Mouse (Mus musculus): ENCODE measurements around the gene Atp2a1.
A peak's percentile ranks its signal among the peaks of the same experiment; 100 is the strongest.

Gene Atp2a1

GRCm38 (mm10) chr7:126472306-126472705, 9.4 kb upstream of the Atp2a1 start:
- no peak for DNase-seq

- no peak for DNase-seq
Measured at GRCm38 (mm10) chr7:126471853-126472252, 8.9 kb upstream of the Atp2a1 start.

GRCm38 (mm10) chr7:126471361-126471760, 8.5 kb upstream of the Atp2a1 start:
- no peak for DNase-seq

- DNase-seq, result no peak
Measured at GRCm38 (mm10) chr7:126470077-126470476, 7.2 kb upstream of the Atp2a1 start.

GRCm38 (mm10) chr7:126467834-126468627, 5.1 kb upstream of the Atp2a1 start:
- no peak for DNase-seq

GRCm38 (mm10) chr7:126467271-126467670, 4.4 kb upstream of the Atp2a1 start:
- DNase-seq, result peak; percentile 61

- DNase-seq, result no peak
Measured at GRCm38 (mm10) chr7:126466707-126467106, 3.8 kb upstream of the Atp2a1 start.

- DNase-seq, result no peak
Measured at GRCm38 (mm10) chr7:126466116-126466515, 3.2 kb upstream of the Atp2a1 start.

GRCm38 (mm10) chr7:126465246-126466030, 2.5 kb upstream of the Atp2a1 start:
- DNase-seq, result peak; percentile 7

GRCm38 (mm10) chr7:126464836-126465235, 1.9 kb upstream of the Atp2a1 start:
- DNase-seq, result no peak

- DNase-seq, result no peak
Measured at GRCm38 (mm10) chr7:126464121-126464520, 1.2 kb upstream of the Atp2a1 start.

GRCm38 (mm10) chr7:126463547-126463946, 639 bp upstream of the Atp2a1 start:
- no peak for DNase-seq

GRCm38 (mm10) chr7:126461626-126462025, 1.3 kb downstream of the Atp2a1 start:
- no peak for DNase-seq

- DNase-seq, result no peak
Measured at GRCm38 (mm10) chr7:126460623-126461399, 2.1 kb downstream of the Atp2a1 start.

- DNase-seq, result no peak
Measured at GRCm38 (mm10) chr7:126458844-126459618, 3.9 kb downstream of the Atp2a1 start.

GRCm38 (mm10) chr7:126458225-126458624, 4.7 kb downstream of the Atp2a1 start:
- DNase-seq, result no peak

GRCm38 (mm10) chr7:126456382-126457266, 6.3 kb downstream of the Atp2a1 start:
- no peak for DNase-seq

- no peak for DNase-seq
Measured at GRCm38 (mm10) chr7:126455242-126455641, 7.7 kb downstream of the Atp2a1 start.

- DNase-seq, result no peak
Measured at GRCm38 (mm10) chr7:126453861-126454260, 9.0 kb downstream of the Atp2a1 start.

- no peak for DNase-seq
Measured at GRCm38 (mm10) chr7:126452244-126452643, 10.7 kb downstream of the Atp2a1 start.

GRCm38 (mm10) chr7:126450641-126451040, 12.3 kb downstream of the Atp2a1 start:
- no peak for DNase-seq
